Mouse (Mus musculus): ENCODE measurements around the gene Dpf3.

The Dpf3 gene

GRCm38 (mm10) chr12:83361801-83362200 lies 125.7 kb downstream of the Dpf3 start:
- intact Hi-C loops (cut with DNase I): no loop called here

GRCm38 (mm10) chr12:83352640-83353039 lies 134.9 kb downstream of the Dpf3 start:
- intact Hi-C loops (cut with DNase I): no loop called here

GRCm38 (mm10) chr12:83349736-83350135 lies 137.8 kb downstream of the Dpf3 start:
- intact Hi-C loops (cut with DNase I): no loop called here

GRCm38 (mm10) chr12:83348246-83348645 lies 139.3 kb downstream of the Dpf3 start:
- intact Hi-C loops (cut with DNase I): no loop called here

GRCm38 (mm10) chr12:83342875-83343185 lies 144.7 kb downstream of the Dpf3 start:
- intact Hi-C loops (cut with DNase I): no loop called here

GRCm38 (mm10) chr12:83342035-83342874 lies 145.3 kb downstream of the Dpf3 start:
- intact Hi-C loops (cut with DNase I): no loop called here

- intact Hi-C loops (cut with DNase I): no loop called here
Observed at GRCm38 (mm10) chr12:83340960-83341359, 146.6 kb downstream of the Dpf3 start.

- intact Hi-C loops (cut with DNase I): no loop called here
Observed at GRCm38 (mm10) chr12:83338345-83338744, 149.2 kb downstream of the Dpf3 start.

- intact Hi-C loops (cut with DNase I): no loop called here
Observed at GRCm38 (mm10) chr12:83337776-83338149, 149.8 kb downstream of the Dpf3 start.

GRCm38 (mm10) chr12:83337077-83337775 lies 150.3 kb downstream of the Dpf3 start:
- intact Hi-C loops (cut with DNase I): no loop called here

GRCm38 (mm10) chr12:83330056-83330455 lies 157.5 kb downstream of the Dpf3 start:
- intact Hi-C loops (cut with DNase I): no loop called here

- intact Hi-C loops (cut with DNase I): loop anchor here (5.0 to 10.0 kb wide), 2 partner anchors 158 to 184 kb away; partner anchors contain the start of gene Dpf3
Observed at GRCm38 (mm10) chr12:83328899-83329298, 158.6 kb downstream of the Dpf3 start.

GRCm38 (mm10) chr12:83328491-83328890 lies 159.0 kb downstream of the Dpf3 start:
- intact Hi-C loops (cut with DNase I): loop anchor here (5.0 to 10.0 kb wide), 2 partner anchors 159 to 184 kb away; partner anchors contain the start of gene Dpf3

- intact Hi-C loops (cut with DNase I): loop anchor here (5.0 to 10.0 kb wide), 2 partner anchors 160 to 183 kb away; partner anchors contain the start of gene Dpf3
Observed at GRCm38 (mm10) chr12:83327451-83327850, 160.1 kb downstream of the Dpf3 start.

GRCm38 (mm10) chr12:83320725-83321124 lies 166.8 kb downstream of the Dpf3 start:
- intact Hi-C loops (cut with DNase I): loop anchor here (10.0 kb wide), 1 partner anchor 176 kb away; no protein-coding TSS in a partner anchor

GRCm38 (mm10) chr12:83317646-83318443 lies 169.7 kb downstream of the Dpf3 start:
- intact Hi-C loops (cut with DNase I): no loop called here

- intact Hi-C loops (cut with DNase I): no loop called here
Observed at GRCm38 (mm10) chr12:83314666-83315065, 172.8 kb downstream of the Dpf3 start.

- intact Hi-C loops (cut with DNase I): no loop called here
Observed at GRCm38 (mm10) chr12:83312818-83313217, 174.7 kb downstream of the Dpf3 start.

- intact Hi-C loops (cut with DNase I): no loop called here
Observed at GRCm38 (mm10) chr12:83310567-83310966, 176.9 kb downstream of the Dpf3 start.

- intact Hi-C loops (cut with DNase I): no loop called here
Observed at GRCm38 (mm10) chr12:83309031-83309804, 178.3 kb downstream of the Dpf3 start.

GRCm38 (mm10) chr12:83308627-83309026 lies 178.9 kb downstream of the Dpf3 start:
- intact Hi-C loops (cut with DNase I): no loop called here
